Mouse (Mus musculus) thymus, adult 2 months (tissue): Measurements from ENCODE around the gene Zfp781. TPM values are rescaled to one million over a fixed set of nuclear protein-coding genes. Genes with fewer than 3 reads are reported as not detected.
"Not testable (repeated sequence)": the region's sequence is repeated elsewhere in the genome, so short reads cannot be mapped to it uniquely, and the experiment has no call there.

ENCODE experiments used
- DNase-seq: peaks from one replicate; pipeline ENCODE4 v3.0.0; 2021
- H3K27ac ChIP-seq: fragments of 200-500 bp; 2 replicates; pipeline ENCODE4 v1.5.1; 2012; ENCODE audit warnings: low read length, control low read depth; ENCODE audit not compliant: control insufficient read depth, insufficient read depth
- H3K27me3 ChIP-seq: fragments of 200-500 bp; 2 replicates; pipeline ENCODE4 v1.6.1; 2012; ENCODE audit warnings: mild to moderate bottlenecking, low read length, moderate library complexity, mixed read lengths; ENCODE audit not compliant: control insufficient read depth, insufficient read depth
- H3K36me3 ChIP-seq: fragments of 200-500 bp; 2 replicates; pipeline ENCODE4 v1.6.1; 2012; ENCODE audit warnings: mild to moderate bottlenecking, low read length, moderate library complexity; ENCODE audit not compliant: control insufficient read depth, insufficient read depth
- H3K4me1 ChIP-seq: fragments of 200-500 bp; replicated peaks from 2 replicates; pipeline ENCODE4 v1.6.1; 2012; ENCODE audit warnings: low read length; ENCODE audit not compliant: control insufficient read depth, insufficient read depth
- H3K4me3 ChIP-seq: fragments of 200-500 bp; 2 replicates; pipeline ENCODE4 v1.5.1; 2012; ENCODE audit warnings: mild to moderate bottlenecking, low read length, control low read depth, moderate library complexity; ENCODE audit not compliant: control insufficient read depth, insufficient read depth
- WGBS: fragments of 180-500 bp; shearing (Covaris S2); methylation state at CpG from one replicate; pipeline ENCODE4 v1.1.7; 2018; 5-methylcytosine and 5-hydroxymethylcytosine counted together
- polyA plus RNA-seq: library from polyadenylated mRNA; depleted of rRNA; stranded (reverse); fragments of >200 nt; gene quantifications from 2 replicates; pipeline ENCODE4 v1.2.3, GENCODE M21; 2012; rRNA removed

Zfp781 gene
- 0.15 TPM in 1 of 2 replicates, not detected in the other for polyA plus RNA-seq

DNA sequence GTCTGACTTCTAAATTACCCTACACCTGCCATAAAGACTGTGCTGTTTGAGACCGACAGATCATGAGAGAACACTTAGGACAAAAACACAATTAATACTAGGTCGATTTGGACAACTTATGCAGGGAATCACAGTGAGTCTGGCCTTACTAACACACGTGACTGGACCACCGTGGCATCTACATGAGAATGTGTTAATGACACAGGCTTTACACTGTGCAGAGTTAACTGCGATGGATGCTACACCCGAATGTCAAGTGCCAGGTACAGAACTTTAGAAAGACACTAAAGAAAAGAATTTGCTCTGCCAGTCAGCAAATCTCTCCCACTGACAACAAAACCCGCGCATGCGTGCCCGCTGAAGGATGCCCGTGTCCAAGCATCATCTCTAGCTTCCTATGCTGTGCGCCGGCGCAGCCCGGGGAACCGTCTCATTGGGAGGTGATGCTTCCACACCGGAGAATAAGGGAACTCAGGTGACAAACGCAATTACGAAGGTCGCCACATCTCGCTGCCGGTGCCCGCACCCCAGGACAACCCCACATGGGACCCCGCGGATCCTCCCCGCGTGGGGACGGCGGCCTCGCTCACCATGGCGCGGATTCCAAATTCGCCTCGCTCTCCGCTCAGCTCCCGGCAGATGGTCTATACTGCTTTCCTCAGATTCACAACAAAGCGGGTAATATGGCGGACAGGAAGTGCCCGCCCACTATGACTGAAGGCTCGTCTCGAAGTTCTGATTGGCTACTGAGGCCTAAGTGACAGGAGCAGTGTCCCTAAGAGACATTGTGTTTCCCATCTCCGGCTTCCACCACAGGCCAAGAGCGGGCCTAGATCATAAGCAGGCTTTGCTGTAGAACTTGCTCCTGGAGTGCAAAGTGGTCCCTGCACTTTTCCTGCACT, at the start of gene Zfp781:
Zfp781 (minus strand) TSS at position 639 of the 902 bp plus-strand sequence.
- not testable (repeated sequence) for H3K4me1 ChIP-seq, H3K4me3 ChIP-seq, DNase-seq, H3K27ac ChIP-seq, H3K36me3 ChIP-seq, H3K27me3 ChIP-seq
- WGBS: no CpG with 5 or more reads among the region's 43 CpGs

- H3K36me3 ChIP-seq, H3K4me1 ChIP-seq, H3K4me3 ChIP-seq, H3K27ac ChIP-seq, H3K27me3 ChIP-seq: not testable (repeated sequence)
- DNase-seq: peak; percentile 43
- no CpG with 5 or more reads among the region's 44 CpGs for whole genome bisulfite sequencing
Observed at GRCm38 (mm10) chr10:81978365-81979003, 48.2 kb upstream of the Zfp781 start.

DNA sequence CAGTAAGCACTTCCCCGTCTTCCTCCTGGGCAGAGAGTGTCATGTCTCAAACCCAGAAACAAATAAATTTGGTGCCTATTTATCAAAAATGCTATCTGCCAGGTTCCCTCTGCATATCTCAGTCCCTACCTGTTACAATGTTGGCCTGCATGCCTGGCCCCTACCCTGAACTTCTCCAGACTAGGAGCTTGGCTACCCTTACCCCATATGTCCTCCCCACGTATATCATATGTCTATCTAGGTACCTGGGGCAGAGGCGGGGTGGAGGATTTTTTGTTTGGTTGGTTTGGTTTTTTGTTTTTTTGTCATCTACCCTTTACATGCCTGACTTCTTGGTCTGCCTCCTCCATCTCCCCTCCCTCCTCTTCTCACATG, 451 bp upstream of the Zfp781 start:
- H3K4me3 ChIP-seq, H3K27ac ChIP-seq, H3K4me1 ChIP-seq, H3K27me3 ChIP-seq, H3K36me3 ChIP-seq, DNase-seq: not testable (repeated sequence)
- WGBS: no CpG with 5 or more reads among the region's 3 CpGs

DNA sequence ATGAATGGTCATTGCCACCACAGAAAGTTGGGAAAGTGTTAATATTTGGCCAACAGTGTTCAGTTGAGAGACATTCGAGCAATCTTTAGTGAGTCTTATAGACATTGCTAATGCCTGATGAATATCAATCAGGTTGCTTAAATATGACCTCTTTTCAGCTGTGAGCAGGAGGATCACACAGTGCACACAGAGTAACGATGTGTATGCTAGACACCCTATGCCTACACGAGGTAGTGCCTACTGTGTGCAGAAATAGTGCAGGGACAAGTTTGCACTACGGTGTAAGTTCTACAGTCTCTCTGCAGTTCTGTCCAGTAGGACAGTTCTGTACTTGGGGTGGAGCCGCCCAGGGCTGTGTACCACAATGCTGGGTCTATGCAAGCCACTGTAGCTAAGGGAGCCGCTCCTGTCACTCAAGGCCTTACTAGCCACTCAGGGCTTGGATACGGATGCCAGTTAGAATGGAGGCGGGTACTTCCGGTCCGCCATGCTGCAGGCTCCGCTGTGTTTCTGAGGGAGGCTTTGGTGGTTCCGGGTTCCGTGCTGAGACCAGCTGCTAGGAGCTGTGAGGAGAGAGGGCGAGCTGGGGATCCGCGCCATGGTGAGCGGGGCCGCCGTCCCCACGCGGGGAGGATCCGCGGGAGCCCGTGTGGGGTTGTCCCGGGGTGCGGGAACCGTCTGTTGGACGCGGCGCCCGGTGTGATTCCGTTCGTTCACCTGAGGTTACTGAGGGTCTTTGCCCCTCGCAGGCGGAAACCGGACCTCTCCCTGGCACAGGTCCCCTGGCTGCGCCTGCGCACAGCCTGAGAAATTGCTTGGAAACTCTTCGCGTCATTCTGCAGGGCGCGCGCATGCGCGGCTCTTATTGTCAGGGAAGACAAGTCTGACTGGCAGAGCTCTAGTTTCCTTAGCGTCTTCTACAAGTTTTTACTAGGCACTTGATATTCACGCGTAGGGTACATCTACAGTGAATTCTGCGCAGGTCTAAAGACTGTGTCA, 66.6 kb downstream of the Zfp781 start, which contains the start of gene Gm32687:
Gm32687 (plus strand) TSS at position 526 of the 999 bp plus-strand sequence.
- DNase-seq: peak; percentile 1
- not testable (repeated sequence) for H3K27ac ChIP-seq, H3K4me3 ChIP-seq, H3K4me1 ChIP-seq, H3K36me3 ChIP-seq, H3K27me3 ChIP-seq
- 37% methylated on average over 5 of the region's 49 CpGs for WGBS

Other genes starting within 250 kb of the Zfp781 start
- gene Zfp433, start 225.7 kb downstream of the Zfp781 start, polyA plus RNA-seq: 1.4 and 1.8 TPM in 2 replicates
- 0.22 and 0.24 TPM in 2 replicates for gene Gm3055, start 159.3 kb downstream of the Zfp781 start, polyA plus RNA-seq
- not detected in 2 replicates for gene Gm4767, start 118.3 kb downstream of the Zfp781 start, polyA plus RNA-seq
- 0.57 and 0.89 TPM in 2 replicates for gene Gm32687, start 66.5 kb downstream of the Zfp781 start, polyA plus RNA-seq
- 3.5 and 5.4 TPM in 2 replicates for gene Zfp873, start 117.6 kb upstream of the Zfp781 start, polyA plus RNA-seq
- 0.11 TPM in 2 replicates for gene BC024063, start 152.9 kb upstream of the Zfp781 start, polyA plus RNA-seq
- gene AU041133, start 197.5 kb upstream of the Zfp781 start, polyA plus RNA-seq: 0.35 and 0.45 TPM in 2 replicates